Mouse (Mus musculus): ENCODE results near the gene Rnf113a2. TPM values are rescaled to one million over a fixed set of nuclear protein-coding genes. Genes with fewer than 3 reads are reported as not detected.

The Rnf113a2 gene
- total RNA-seq, 2 experiments from 2014 or later, result 5.8 to 6.7 TPM

Other genes starting within 250 kb of the Rnf113a2 start
- gene Elmsan1, start 198.3 kb upstream of the Rnf113a2 start, total RNA-seq (2021), result 10 to 100 TPM in 1 of 2 experiments, 1 to 10 TPM in 1; 6.5 to 10.4 TPM
- gene Ptgr2, start 132.0 kb upstream of the Rnf113a2 start, total RNA-seq (2021), result 10 to 100 TPM; 61.1 to 67.9 TPM
- 10 to 100 TPM; 16.5 to 18.2 TPM for gene Zfp410, start 100.3 kb upstream of the Rnf113a2 start, total RNA-seq (2021)
- 10 to 100 TPM; 24.8 to 25.0 TPM for gene Coq6, start 55.5 kb upstream of the Rnf113a2 start, total RNA-seq (2021)
- 1 to 10 TPM in 1 of 2 experiments, under 1 TPM in 1; 0.54 to 1.1 TPM for gene Fam161b, start 55.4 kb upstream of the Rnf113a2 start, total RNA-seq (2021)
- 10 to 100 TPM; 10.8 to 13.5 TPM for gene Entpd5, start 8.2 kb upstream of the Rnf113a2 start, total RNA-seq (2021)
- gene Bbof1, start 8.1 kb upstream of the Rnf113a2 start, total RNA-seq (2021), result 1 to 10 TPM; 1.4 to 1.7 TPM
- gene Aldh6a1, start 33.8 kb downstream of the Rnf113a2 start, total RNA-seq (2021), result 10 to 100 TPM; 70.2 to 91.6 TPM
- 10 to 100 TPM in 1 of 2 experiments, 1 to 10 TPM in 1; 6.2 to 10.2 TPM for gene Lin52, start 34.2 kb downstream of the Rnf113a2 start, total RNA-seq (2021)
- not detected for gene Vsx2, start 152.6 kb downstream of the Rnf113a2 start, total RNA-seq (2021)
- gene Abcd4, start 200.2 kb downstream of the Rnf113a2 start, total RNA-seq (2021), result 1 to 10 TPM; 3.4 to 4.0 TPM
- not detected for gene Vrtn, start 223.8 kb downstream of the Rnf113a2 start, total RNA-seq (2021)